Mouse (Mus musculus): Measurements from ENCODE around the gene Sik3.

Sik3 gene

DNA sequence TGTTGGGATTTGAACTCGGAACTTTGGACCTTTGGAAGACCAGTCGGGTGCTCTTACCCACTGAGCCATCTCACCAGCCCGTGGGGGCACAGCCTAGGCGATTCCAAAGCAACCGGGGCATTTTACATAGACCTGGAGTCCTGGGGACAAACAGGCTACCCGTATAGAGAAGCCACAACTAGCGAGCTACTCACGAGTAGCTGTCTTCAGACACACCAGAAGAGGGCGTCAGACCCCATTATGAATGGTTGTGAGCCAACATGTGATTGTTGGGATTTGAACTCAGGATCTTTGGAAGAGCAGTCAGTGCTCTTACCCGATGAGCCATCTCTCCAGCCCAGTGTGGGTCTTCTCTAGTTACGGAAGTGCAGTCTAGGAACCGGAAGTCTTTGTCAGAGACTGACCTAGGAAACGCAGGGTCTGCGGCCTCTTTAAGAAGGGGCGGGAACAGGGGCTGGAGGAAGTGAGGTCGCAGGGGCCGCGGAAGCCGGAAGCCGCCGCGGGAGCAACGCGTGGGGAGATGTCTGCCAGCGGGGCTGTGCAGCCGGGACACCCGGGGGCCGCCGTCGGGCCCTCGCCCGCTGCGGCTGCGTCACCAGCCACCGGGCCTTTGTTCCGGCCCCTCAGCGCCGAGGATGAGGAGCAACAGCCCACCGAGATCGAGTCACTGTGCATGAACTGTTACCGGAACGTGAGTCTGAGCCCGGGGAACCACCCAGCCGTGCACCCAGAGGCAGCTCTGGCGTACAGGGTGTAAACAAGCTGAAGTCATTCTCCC, 260.2 kb downstream of the Sik3 start, which contains the start of gene Zpr1:
TSS of gene Zpr1 (plus strand) at position 388 of the 778 bp plus-strand sequence.
- DNase-seq (ENCODE audit: low read depth, low spot score) = peak; percentile 94

All from CD4-positive helper T cell, adult 2 months (primary cell).